Mouse (Mus musculus) stomach, embryonic 14.5 days (tissue): ENCODE data around the gene Meis2. TPM values are rescaled to one million over a fixed set of nuclear protein-coding genes. Genes with fewer than 3 reads are reported as not detected.

Experiments
- ATAC-seq: fragments of 200-750 bp; cut with Nextera tagmentation; 2 replicates; pipeline ENCODE4 v1.8.0; 2017; ENCODE audit warnings: low read depth, moderate TSS enrichment; ENCODE audit not compliant: insufficient number of reproducible peaks, insufficient read depth, low FRiP score
- H3K27ac ChIP-seq: fragments of 300-500 bp; sonication (generic); 2 replicates; pipeline ENCODE4 v1.5.1; 2014; ENCODE audit warnings: mild to moderate bottlenecking, low read length, moderate library complexity, mixed read lengths
- H3K27me3 ChIP-seq: fragments of 300-500 bp; sonication (generic); 2 replicates; pipeline ENCODE4 v1.6.1; 2014; ENCODE audit warnings: low read length, control low read depth, mixed read lengths; ENCODE audit not compliant: control insufficient read depth, insufficient read depth
- H3K36me3 ChIP-seq: fragments of 300-500 bp; sonication (generic); 2 replicates; pipeline ENCODE4 v1.6.1; 2014; ENCODE audit warnings: mild to moderate bottlenecking, control low read depth, low read length, moderate library complexity, mixed read lengths; ENCODE audit not compliant: control insufficient read depth, insufficient read depth
- H3K4me1 ChIP-seq: fragments of 300-500 bp; sonication (generic); 2 replicates; pipeline ENCODE4 v1.6.1; 2014; ENCODE audit warnings: low read length, control low read depth, mixed read lengths; ENCODE audit not compliant: control insufficient read depth, insufficient read depth
- H3K4me2 ChIP-seq: fragments of 300-500 bp; sonication (generic); replicated peaks from 2 replicates; pipeline ENCODE4 v1.6.1; 2014; ENCODE audit warnings: low read depth, low read length, control low read depth
- H3K4me3 ChIP-seq: fragments of 300-500 bp; sonication (generic); 2 replicates; pipeline ENCODE4 v1.5.1; 2014; ENCODE audit warnings: low read depth, low read length, control low read depth
- H3K9ac ChIP-seq: fragments of 300-500 bp; sonication (generic); replicated peaks from 2 replicates; pipeline ENCODE4 v1.6.1; 2014; ENCODE audit warnings: low read depth, mild to moderate bottlenecking, control low read depth, low read length, moderate library complexity, mixed read lengths
- H3K9me3 ChIP-seq: fragments of 300-500 bp; sonication (generic); 2 replicates; pipeline ENCODE4 v1.6.1; 2016; ENCODE audit warnings: low read depth, low read length, control low read depth; ENCODE audit not compliant: control insufficient read depth
- WGBS: fragments of 180-500 bp; shearing (Covaris S2); extraction: QIAGEN DNeasy Blood & Tissue Kit; methylation state at CpG from one replicate; pipeline ENCODE4 v1.1.7; 2014; 5-methylcytosine and 5-hydroxymethylcytosine counted together
- polyA plus RNA-seq: library from polyadenylated mRNA; unstranded; fragments of >200 nt; fragmentation: Nextera tagmentation; extraction: Ambion mirVana; gene quantifications from 2 replicates; pipeline ENCODE4 v1.2.1, GENCODE M21; 2014

The Meis2 gene
- polyA plus RNA-seq, 1 experiment from 2014 or later = 85.0 TPM

GRCm38 (mm10) chr2:115854828-115855311, 210.8 kb downstream of the Meis2 start:
- peaks cover 26% of the 10 kb centered on the region for H3K4me1 ChIP-seq
- ATAC-seq = no peak
- H3K4me2 ChIP-seq = peak overlapping the region; percentile 50
- no peaks in the 10 kb centered on the region for H3K27me3 ChIP-seq
- no peaks in the 10 kb centered on the region for H3K9me3 ChIP-seq
- H3K4me3 ChIP-seq = peak overlapping the region; percentile 21; the same call in 1 of the 2 replicates
- 7% methylated on average over 25 of the region's 25 CpGs for WGBS
- no peak overlapping the region for H3K27ac ChIP-seq
- no peaks in the 10 kb centered on the region for H3K36me3 ChIP-seq
- peak overlapping the region; percentile 10; the same call in 1 of the 2 replicates for H3K9ac ChIP-seq

- no peaks in the 10 kb centered on the region for H3K27me3 ChIP-seq
- H3K9me3 ChIP-seq = no peaks in the 10 kb centered on the region
- H3K4me1 ChIP-seq = peaks cover 20% of the 10 kb centered on the region
- H3K4me3 ChIP-seq = peak overlapping the region; percentile 21; the same call in 1 of the 2 replicates
- no peaks in the 10 kb centered on the region for H3K36me3 ChIP-seq
- no peak overlapping the region; the same call in 1 of the 2 replicates for H3K9ac ChIP-seq
- no peak overlapping the region for H3K27ac ChIP-seq
- peak overlapping the region; percentile 50; the same call in 1 of the 2 replicates for H3K4me2 ChIP-seq
- no peak for ATAC-seq
- 21% methylated on average over 14 of the region's 14 CpGs for WGBS
These were observed 211.4 kb downstream of the Meis2 start for GRCm38 (mm10) chr2:115854007-115854827.

- no peak for ATAC-seq
- Histone ChIP-seq H3K4me2 (peak overlapping the region; percentile 47; the same call in 1 of the 2 replicates), H3K9me3 (no peaks in the 10 kb centered on the region), H3K9ac (no peak overlapping the region), H3K4me1 (peaks cover 20% of the 10 kb centered on the region), H3K27ac (no peak overlapping the region), H3K36me3 (no peaks in the 10 kb centered on the region), H3K4me3 (no peak overlapping the region), H3K27me3 (no peaks in the 10 kb centered on the region)
- 47% methylated on average over 4 of the region's 4 CpGs for WGBS
These were observed 212.4 kb downstream of the Meis2 start for GRCm38 (mm10) chr2:115853221-115853620.

GRCm38 (mm10) chr2:115852615-115853014, 213.0 kb downstream of the Meis2 start:
- 3% methylated on average over 22 of the region's 22 CpGs for WGBS
- Histone ChIP-seq H3K4me1 (peaks cover 20% of the 10 kb centered on the region), H3K9me3 (no peaks in the 10 kb centered on the region), H3K27ac (no peak overlapping the region), H3K4me3 (peak overlapping the region; percentile 17), H3K27me3 (no peaks in the 10 kb centered on the region), H3K4me2 (peak overlapping the region; percentile 47), H3K9ac (no peak overlapping the region), H3K36me3 (no peaks in the 10 kb centered on the region)
- no peak for ATAC-seq

- Histone ChIP-seq H3K27ac (no peak overlapping the region), H3K9me3 (no peaks in the 10 kb centered on the region), H3K27me3 (no peaks in the 10 kb centered on the region), H3K9ac (no peak overlapping the region), H3K4me2 (peak overlapping the region; percentile 47), H3K4me3 (0 out of 2 replicates have a peak overlapping the region, but pooled peaks have one; percentile 17), H3K36me3 (no peaks in the 10 kb centered on the region), H3K4me1 (peaks cover 20% of the 10 kb centered on the region)
- WGBS = 28% methylated on average over 11 of the region's 11 CpGs
- ATAC-seq = no peak
These were observed 213.5 kb downstream of the Meis2 start for GRCm38 (mm10) chr2:115852109-115852508.

GRCm38 (mm10) chr2:115850961-115851360, 214.7 kb downstream of the Meis2 start:
- Histone ChIP-seq H3K9ac (no peak overlapping the region), H3K4me2 (no peak overlapping the region), H3K27me3 (no peaks in the 10 kb centered on the region), H3K9me3 (no peaks in the 10 kb centered on the region), H3K36me3 (no peaks in the 10 kb centered on the region), H3K27ac (no peak overlapping the region), H3K4me1 (peaks cover 17% of the 10 kb centered on the region), H3K4me3 (no peak overlapping the region)
- 77% methylated on average over 4 of the region's 4 CpGs for WGBS
- ATAC-seq = no peak

GRCm38 (mm10) chr2:115842821-115843220, 222.8 kb downstream of the Meis2 start:
- ATAC-seq = no peak

GRCm38 (mm10) chr2:115836034-115836433, 229.6 kb downstream of the Meis2 start:
- Histone ChIP-seq H3K27me3 (no peaks in the 10 kb centered on the region), H3K4me2 (no peak overlapping the region), H3K36me3 (no peaks in the 10 kb centered on the region), H3K27ac (no peak overlapping the region), H3K4me1 (no peaks in the 10 kb centered on the region), H3K9ac (no peak overlapping the region), H3K4me3 (no peak overlapping the region), H3K9me3 (no peaks in the 10 kb centered on the region)
- 68% methylated on average over 2 of the region's 2 CpGs for WGBS
- no peak for ATAC-seq

More at GRCm38 (mm10) chr2:115842821-115843220, 222.8 kb downstream of the Meis2 start:
- Histone ChIP-seq H3K27me3 (no peaks in the 10 kb centered on the region), H3K4me2 (no peak overlapping the region), H3K9ac (no peak overlapping the region), H3K36me3 (no peaks in the 10 kb centered on the region), H3K4me1 (no peaks in the 10 kb centered on the region), H3K27ac (no peak overlapping the region), H3K4me3 (no peak overlapping the region), H3K9me3 (no peaks in the 10 kb centered on the region)
